Mouse (Mus musculus): ENCODE results near the gene Myo7a.

GRCm38 (mm10) chr7:98140597-98140996 is 21.3 kb upstream of the Myo7a start:
- TF ChIP-seq POLR2A (IDR thresholded peaks at IDR 0.05; ENCODE audit: insufficient read depth, low read depth, low read length) (no peak), CTCF (IDR thresholded peaks at IDR 0.05; ENCODE audit: insufficient read depth, low read depth, low read length) (no peak)
